In the genomic region with DNA sequence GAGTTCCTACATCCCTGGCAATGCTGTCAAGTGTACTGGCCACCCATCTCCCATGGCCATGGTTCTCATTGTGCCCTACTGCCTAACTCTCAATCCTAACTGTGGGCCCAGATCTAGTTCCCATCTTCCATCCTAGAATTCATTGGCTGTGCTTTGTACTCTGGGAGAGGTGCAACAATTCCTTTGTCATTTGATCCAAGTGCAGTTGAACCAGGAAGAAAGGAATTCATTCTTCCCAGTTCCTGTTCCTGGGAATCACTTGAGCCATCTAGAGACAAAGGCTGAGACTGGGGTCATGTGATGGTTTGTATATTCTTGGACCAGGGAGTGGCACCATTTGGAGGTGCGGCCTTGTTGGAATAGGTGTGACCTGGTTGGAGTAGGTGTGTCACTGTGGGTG, we compare ENCODE assay signal across 22 mouse cellular contexts.
DNase-seq lines count a peak whose midpoint lies in the region; TF ChIP-seq lines count a peak whose summit lies in the region.
"Had no signal": no experiment of that assay in that cellular context is flagged by ENCODE, and none has a peak within 500 bp of the region (broad histone marks: within the 10 kb centered on the region; RNA-seq: fewer than 3 reads in every experiment).

No protein-coding gene starts in this region.

- H3K36me3 ChIP-seq in ES-Bruce4 (ENCODE audit: control insufficient read depth, insufficient read depth, low read length, poor library complexity, severe bottlenecking), result no peaks in the 10 kb centered on the region
- H3K36me3 ChIP-seq: embryonic facial prominence, embryonic 10.5 days; embryonic facial prominence, embryonic 12.5 days; forebrain, embryonic 15.5 days; G1E had no signal

- no peak for TF ChIP-seq EP300 in ES-Bruce4 (IDR thresholded peaks at IDR 0.05; ENCODE audit: insufficient read depth, low read depth, low read length)

- DNase-seq in ES-CJ7 (ENCODE audit: low read depth, low spot score) (peak; percentile 89), R1 (ENCODE audit: low read depth, low spot score) (peak; percentile 90), ZHBTc4 (ENCODE audit: low read depth, low spot score) (peak; percentile 92)
- DNase-seq in lung, postnatal 4 days, result no peak
- no peak for DNase-seq in left cerebral cortex, adult 11 months (ENCODE audit: low spot score)
- DNase-seq in ovary, postnatal 10 days (ENCODE audit: low spot score), result no peak
- DNase-seq: adrenal gland, adult 2 months; adrenal gland, postnatal 10 days; adrenal gland, postnatal 36 days; cerebellum, adult 11-12 months; cerebellum, adult 2 months; cerebellum, adult 9-10 months; cerebellum, postnatal 10 days; cerebellum, postnatal 25 days; forebrain, postnatal 0 days had no signal

- H3K4me3 ChIP-seq in ES-Bruce4 (ENCODE audit: low read depth, low read length), result no peak overlapping the region
- H3K4me3 ChIP-seq: embryonic facial prominence, embryonic 10.5 days; embryonic facial prominence, embryonic 12.5 days; forebrain, embryonic 13.5 days; forebrain, embryonic 15.5 days had no signal

- no peak overlapping the region for H3K9ac ChIP-seq in ES-Bruce4 (ENCODE audit: low read depth, poor library complexity, severe bottlenecking)
- H3K9ac ChIP-seq: embryonic facial prominence, embryonic 12.5 days; forebrain, embryonic 13.5 days; forebrain, embryonic 15.5 days; forebrain, postnatal 0 days had no signal

- 0 out of 2 replicates have a peak overlapping the region, but pooled peaks have one; percentile 9 for H3K27ac ChIP-seq in ES-Bruce4 (ENCODE audit: insufficient read depth, low read length)
- H3K27ac ChIP-seq: embryonic facial prominence, embryonic 10.5 days; embryonic facial prominence, embryonic 12.5 days; forebrain, embryonic 13.5 days; forebrain, embryonic 15.5 days had no signal

- peaks cover 1% of the 10 kb centered on the region for H3K4me1 ChIP-seq in ES-Bruce4 (ENCODE audit: control insufficient read depth, insufficient read depth, low read length)
- H3K4me1 ChIP-seq: embryonic facial prominence, embryonic 10.5 days; embryonic facial prominence, embryonic 12.5 days; forebrain, embryonic 13.5 days; forebrain, embryonic 15.5 days had no signal

- no peak for TF ChIP-seq POLR2A in ES-Bruce4 (IDR thresholded peaks at IDR 0.05; ENCODE audit: insufficient read depth, low read length)

- peaks cover 5% of the 10 kb centered on the region for H3K9me3 ChIP-seq in ES-Bruce4 (replicated peaks; ENCODE audit: control insufficient read depth, insufficient read depth, low read length, poor library complexity, severe bottlenecking)
- H3K9me3 ChIP-seq: embryonic facial prominence, embryonic 10.5 days; embryonic facial prominence, embryonic 12.5 days; forebrain, embryonic 13.5 days; forebrain, embryonic 15.5 days had no signal

- no peaks in the 10 kb centered on the region for H3K27me3 ChIP-seq in ES-Bruce4 (ENCODE audit: control insufficient read depth, insufficient read depth, low read length, poor library complexity, severe bottlenecking)
- H3K27me3 ChIP-seq: embryonic facial prominence, embryonic 12.5 days; forebrain, embryonic 13.5 days; forebrain, embryonic 15.5 days; Patski had no signal

- TF ChIP-seq CTCF in ES-Bruce4 (IDR thresholded peaks at IDR 0.05; ENCODE audit: low read depth, low read length), result no peak

Comparison
In these comparisons a context has a peak if more than half of its experiments do, and no peak if none do; other contexts are left out.
1. DNase-seq: peak in ES-CJ7 (single experiment), R1 (single experiment) and ZHBTc4 (single experiment); none in lung, postnatal 4 days (0 of 2), left cerebral cortex, adult 11 months (single experiment) and ovary, postnatal 10 days (single experiment).